Mouse (Mus musculus) lung, postnatal 0 days (tissue): ENCODE results near the gene Olfr108.

Experiments used
- CTCF ChIP-seq: IDR thresholded peaks from 2 replicates; pipeline ENCODE4 v1.5.1; 2016; ENCODE audit warnings: antibody characterized with exemption, mild to moderate bottlenecking
- EP300 ChIP-seq: IDR thresholded peaks from 2 replicates; pipeline ENCODE4 v1.6.1; 2016; ENCODE audit warnings: antibody characterized with exemption, mild to moderate bottlenecking, control low read depth

DNA sequence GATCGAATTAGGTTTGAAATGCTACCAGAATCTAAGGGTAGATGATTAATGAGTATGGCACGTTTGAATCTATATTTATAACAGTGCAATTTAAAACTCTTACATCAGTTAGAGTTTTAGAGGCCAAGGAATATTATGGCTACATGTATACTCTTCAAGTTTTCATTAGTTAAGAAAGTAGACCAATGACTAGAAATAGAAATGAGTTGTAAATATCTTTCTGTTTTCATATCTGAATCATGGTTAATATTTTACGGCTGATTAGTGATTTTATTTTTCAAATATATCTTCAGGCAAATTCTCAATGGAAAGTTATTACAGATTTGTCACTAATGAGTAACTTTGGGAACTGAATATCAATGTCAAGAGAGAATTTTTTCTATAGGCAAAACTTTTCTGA lies 46.4 kb upstream of the Olfr108 start, which contains the start of gene Olfr107:
- TF ChIP-seq CTCF: no peak
- TF ChIP-seq EP300: no peak
